17 mouse cellular contexts compared by ENCODE assay signal in genomic region chr10:70916697-70917096, GRCm38 (mm10).
DNase-seq lines count a peak whose midpoint lies in the region; TF ChIP-seq lines count a peak whose summit lies in the region.
"Had no signal": no experiment of that assay in that cellular context is flagged by ENCODE, and none has a peak within 500 bp of the region (broad histone marks: within the 10 kb centered on the region; RNA-seq: fewer than 3 reads in every experiment).

No protein-coding gene starts in this region.

- no peak overlapping the region for H3K4me3 ChIP-seq in cerebellum, adult 2 months (replicated peaks; ENCODE audit: insufficient read depth, low read depth, low read length)
- H3K4me3 ChIP-seq: embryonic facial prominence, embryonic 10.5 days; forebrain, embryonic 10.5 days; megakaryocyte, embryonic 14.5 days; myocyte had no signal

- TF ChIP-seq CTCF in cerebellum, adult 2 months (IDR thresholded peaks at IDR 0.05; ENCODE audit: borderline replicate concordance, insufficient read depth, low read depth, low read length), result no peak

- H3K4me1 ChIP-seq in cerebellum, adult 2 months (ENCODE audit: control insufficient read depth, insufficient read depth, low read length), result no peaks in the 10 kb centered on the region
- H3K4me1 ChIP-seq: embryonic facial prominence, embryonic 10.5 days; forebrain, embryonic 10.5 days; megakaryocyte, embryonic 14.5 days had no signal

- no peaks in the 10 kb centered on the region for H3K27me3 ChIP-seq in cerebellum, adult 2 months (ENCODE audit: control insufficient read depth, insufficient read depth, low read length)
- H3K27me3 ChIP-seq: megakaryocyte, embryonic 14.5 days had no signal

- 90% methylated on average over 6 of the region's 6 CpGs for WGBS in cerebellum, adult 2 months

- peak; percentile 19 for DNase-seq in cerebellum, postnatal 10 days
- DNase-seq in cerebellum, postnatal 25 days, result no peak
- peak; percentile 41 for DNase-seq in kidney, postnatal 10 days
- DNase-seq in kidney, adult 18-20 months, result no peak
- DNase-seq in lung, postnatal 36 days, result peak; percentile 12
- DNase-seq in lung, postnatal 4 days, result no peak
- DNase-seq in testis, postnatal 10 days (ENCODE audit: low spot score), result peak; percentile 64
- DNase-seq in cerebellum, adult 2 months, result no peak
- DNase-seq: adrenal gland, postnatal 36 days; cerebellum, adult 18-20 months; gastrocnemius, postnatal 25 days; heart, postnatal 10 days; thymus, adult 18-20 months had no signal

- no peak overlapping the region for H3K27ac ChIP-seq in cerebellum, adult 2 months (ENCODE audit: insufficient read depth, low read length)
- H3K27ac ChIP-seq: embryonic facial prominence, embryonic 10.5 days; forebrain, embryonic 10.5 days had no signal

- no peak for TF ChIP-seq POLR2A in cerebellum, adult 2 months (IDR thresholded peaks at IDR 0.05; ENCODE audit: borderline replicate concordance, insufficient read depth, low read length)

Comparison
In these comparisons a context has a peak if more than half of its experiments do, and no peak if none do; other contexts are left out.
1. DNase-seq: peak in cerebellum, postnatal 10 days (2 of 2), kidney, postnatal 10 days (single experiment), lung, postnatal 36 days (single experiment) and testis, postnatal 10 days (single experiment); none in cerebellum, postnatal 25 days (0 of 2), kidney, adult 18-20 months (single experiment), lung, postnatal 4 days (0 of 2) and cerebellum, adult 2 months (0 of 2).